Mouse (Mus musculus): Measurements from ENCODE around the gene Scrn1. TPM values are rescaled to one million over a fixed set of nuclear protein-coding genes. Genes with fewer than 3 reads are reported as not detected.

The Scrn1 gene
- total and polyA plus RNA-seq, 2 experiments = under 0.01 TPM; not detected in 1

DNA sequence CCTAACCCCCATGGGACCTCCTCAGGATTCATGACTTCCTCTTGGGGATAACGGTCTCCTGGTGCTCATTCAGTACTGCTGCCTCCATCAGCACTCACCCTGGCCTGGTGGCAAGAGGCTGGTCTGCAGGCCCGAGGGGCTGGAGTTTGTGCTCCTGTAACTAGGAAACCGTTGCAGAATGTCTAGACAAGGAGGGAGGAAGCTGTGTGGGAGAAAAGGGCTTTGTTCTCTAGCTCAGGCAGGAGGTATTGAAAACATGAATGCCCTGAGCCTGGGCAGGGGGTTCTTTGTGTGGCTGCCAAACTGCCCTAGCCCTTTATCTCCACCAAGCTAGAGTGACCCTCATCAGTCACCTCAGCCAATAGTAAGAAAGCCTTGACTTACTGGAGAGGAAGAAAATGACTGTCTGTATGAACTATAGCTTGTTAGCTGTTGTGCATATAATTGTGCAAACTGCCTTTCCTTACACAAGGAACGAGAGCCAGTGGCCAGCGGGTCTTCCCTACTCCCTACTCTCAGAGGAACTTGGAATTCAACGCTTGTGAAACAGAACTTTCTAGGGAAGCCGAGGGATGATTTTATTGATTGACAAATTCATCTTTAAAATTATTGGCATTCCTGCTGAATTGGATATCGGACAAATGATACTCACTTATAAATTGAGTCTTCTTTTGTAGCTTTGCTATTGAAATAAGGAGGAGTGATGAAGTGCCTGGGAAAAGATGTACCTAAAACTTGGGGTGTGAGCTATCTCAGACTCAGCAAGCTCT, 11.8 kb downstream of the Scrn1 start:
- no peaks in the 10 kb centered on the region for H3K79me2 ChIP-seq (ENCODE audit: control insufficient read depth, insufficient read depth, low read length)
- TF ChIP-seq CTCF (IDR thresholded peaks at IDR 0.05; ENCODE audit: low read depth, low read length) (no peak), POLR2A (IDR thresholded peaks at IDR 0.05; ENCODE audit: extremely low read depth, insufficient read depth, low read length) (no peak)
- H3K27ac ChIP-seq (replicated peaks; ENCODE audit: insufficient read depth, low read depth, low read length) = no peak overlapping the region
- H3K27me3 ChIP-seq (ENCODE audit: control insufficient read depth, insufficient read depth, low read length) = no peaks in the 10 kb centered on the region
- H3K9ac ChIP-seq (ENCODE audit: low read depth, low read length) = no peak overlapping the region
- WGBS = 81% methylated on average over 8 of the region's 8 CpGs
- H3K4me1 ChIP-seq (ENCODE audit: control insufficient read depth, insufficient read depth, low read length) = no peaks in the 10 kb centered on the region
- no peak for DNase-seq (ENCODE audit: extremely low read depth, low read depth, low spot score)
- no peak overlapping the region for H3K4me3 ChIP-seq (ENCODE audit: insufficient read depth, low read depth, low read length)
- no peaks in the 10 kb centered on the region for H3K36me3 ChIP-seq (ENCODE audit: control insufficient read depth, insufficient read depth, low read length)

DNA sequence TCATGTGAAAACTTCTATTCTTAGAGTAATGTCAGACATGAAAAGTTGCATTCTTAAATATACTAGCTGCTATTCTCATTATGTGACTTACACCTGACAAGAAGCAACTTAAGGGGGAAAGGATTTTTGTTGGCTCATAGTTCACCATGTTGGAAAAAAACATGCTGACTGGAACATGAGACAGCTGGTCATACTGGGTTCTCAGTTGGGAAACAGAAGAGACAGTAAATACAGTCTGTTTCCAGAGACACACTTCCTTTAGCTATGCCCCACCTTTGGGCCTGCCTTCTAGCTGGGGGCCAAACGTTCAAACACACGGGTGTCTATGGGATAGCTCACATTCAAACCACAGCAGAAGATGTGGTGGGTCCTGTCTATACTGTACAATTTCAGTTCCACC, 12.7 kb downstream of the Scrn1 start:
- Histone ChIP-seq H3K36me3 (ENCODE audit: control insufficient read depth, insufficient read depth, low read length) (no peaks in the 10 kb centered on the region), H3K27me3 (ENCODE audit: control insufficient read depth, insufficient read depth, low read length) (no peaks in the 10 kb centered on the region), H3K9ac (ENCODE audit: low read depth, low read length) (no peak overlapping the region), H3K4me1 (ENCODE audit: control insufficient read depth, insufficient read depth, low read length) (no peaks in the 10 kb centered on the region), H3K4me3 (ENCODE audit: insufficient read depth, low read depth, low read length) (no peak overlapping the region), H3K79me2 (ENCODE audit: control insufficient read depth, insufficient read depth, low read length) (no peaks in the 10 kb centered on the region), H3K27ac (replicated peaks; ENCODE audit: insufficient read depth, low read depth, low read length) (no peak overlapping the region)
- TF ChIP-seq CTCF (IDR thresholded peaks at IDR 0.05; ENCODE audit: low read depth, low read length) (no peak), POLR2A (IDR thresholded peaks at IDR 0.05; ENCODE audit: extremely low read depth, insufficient read depth, low read length) (no peak)
- WGBS = 81% methylated on average over 2 of the region's 2 CpGs
- no peak for DNase-seq (ENCODE audit: extremely low read depth, low read depth, low spot score)

DNA sequence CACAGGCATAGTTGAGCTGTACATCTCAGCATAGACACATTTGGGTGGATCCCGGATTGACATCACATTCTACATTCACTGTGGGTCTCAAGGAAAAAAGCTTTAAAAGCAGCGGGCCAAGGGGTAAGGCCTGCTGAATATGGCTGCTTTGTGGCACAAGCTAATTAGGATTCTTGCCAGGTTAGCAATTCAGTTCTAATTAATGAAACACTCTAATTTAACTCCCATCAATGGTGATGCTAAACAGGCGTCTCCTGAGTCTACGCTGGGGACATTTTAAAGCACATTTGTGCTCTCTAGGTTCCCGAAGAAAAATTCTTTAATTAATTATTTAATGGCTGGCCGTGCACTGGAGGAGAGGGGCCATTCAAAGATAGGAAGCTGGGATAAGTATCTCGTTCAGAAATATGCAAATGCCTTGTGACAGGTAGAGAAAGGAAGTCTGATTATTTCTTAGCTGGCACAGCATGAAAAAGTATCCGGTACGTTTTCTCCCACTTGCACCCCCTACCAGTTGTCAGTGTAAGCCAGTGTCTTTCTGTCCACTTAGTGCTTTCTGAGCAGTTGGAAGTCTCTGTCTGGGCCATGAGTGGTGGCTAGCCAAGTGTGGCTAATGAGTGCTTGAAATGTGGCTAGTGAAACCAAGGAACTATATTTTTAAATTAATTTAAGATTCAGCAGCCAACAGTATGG, 13.4 kb downstream of the Scrn1 start:
- H3K4me3 ChIP-seq (ENCODE audit: insufficient read depth, low read depth, low read length) = no peak overlapping the region
- H3K4me1 ChIP-seq (ENCODE audit: control insufficient read depth, insufficient read depth, low read length) = no peaks in the 10 kb centered on the region
- TF ChIP-seq POLR2A (IDR thresholded peaks at IDR 0.05; ENCODE audit: extremely low read depth, insufficient read depth, low read length) = no peak
- no peak for TF ChIP-seq CTCF (IDR thresholded peaks at IDR 0.05; ENCODE audit: low read depth, low read length)
- DNase-seq (ENCODE audit: extremely low read depth, low read depth, low spot score) = no peak
- H3K36me3 ChIP-seq (ENCODE audit: control insufficient read depth, insufficient read depth, low read length) = no peaks in the 10 kb centered on the region
- H3K79me2 ChIP-seq (ENCODE audit: control insufficient read depth, insufficient read depth, low read length) = no peaks in the 10 kb centered on the region
- no peak overlapping the region for H3K27ac ChIP-seq (replicated peaks; ENCODE audit: insufficient read depth, low read depth, low read length)
- WGBS = 88% methylated on average over 9 of the region's 9 CpGs
- H3K9ac ChIP-seq (ENCODE audit: low read depth, low read length) = no peak overlapping the region
- no peaks in the 10 kb centered on the region for H3K27me3 ChIP-seq (ENCODE audit: control insufficient read depth, insufficient read depth, low read length)

DNA sequence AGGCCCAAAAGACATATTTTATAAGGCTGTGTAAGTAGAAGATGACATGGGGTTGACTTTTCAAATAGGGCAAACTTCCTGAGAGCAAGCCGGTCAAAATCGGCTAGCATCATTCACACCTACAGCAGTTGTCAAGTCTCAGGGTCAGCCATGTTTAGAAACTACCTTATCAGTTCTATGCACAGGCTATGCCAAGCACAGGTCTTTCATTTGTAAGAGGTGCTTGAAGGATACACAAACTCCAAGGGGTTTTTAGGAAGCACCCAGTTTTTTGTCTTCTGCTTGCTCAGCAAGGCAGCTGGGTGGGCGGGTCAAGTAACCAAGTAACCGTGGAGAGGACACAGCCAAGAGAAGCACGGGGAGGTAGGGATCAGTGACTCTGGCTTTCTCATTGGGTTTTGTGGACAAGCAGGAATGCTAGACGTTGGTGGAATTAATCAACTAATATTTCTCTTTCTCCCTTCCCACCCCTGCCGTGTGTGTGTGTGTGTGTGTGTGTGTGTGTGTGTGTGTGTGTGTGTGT, 15.4 kb downstream of the Scrn1 start:
- H3K36me3 ChIP-seq (ENCODE audit: control insufficient read depth, insufficient read depth, low read length) = no peaks in the 10 kb centered on the region
- no peak overlapping the region for H3K9ac ChIP-seq (ENCODE audit: low read depth, low read length)
- no peak for TF ChIP-seq POLR2A (IDR thresholded peaks at IDR 0.05; ENCODE audit: extremely low read depth, insufficient read depth, low read length)
- no peak for TF ChIP-seq CTCF (IDR thresholded peaks at IDR 0.05; ENCODE audit: low read depth, low read length)
- 76% methylated on average over 7 of the region's 7 CpGs for WGBS
- H3K79me2 ChIP-seq (ENCODE audit: control insufficient read depth, insufficient read depth, low read length) = no peaks in the 10 kb centered on the region
- no peak for DNase-seq (ENCODE audit: extremely low read depth, low read depth, low spot score)
- no peak overlapping the region for H3K27ac ChIP-seq (replicated peaks; ENCODE audit: insufficient read depth, low read depth, low read length)
- no peaks in the 10 kb centered on the region for H3K4me1 ChIP-seq (ENCODE audit: control insufficient read depth, insufficient read depth, low read length)
- H3K27me3 ChIP-seq (ENCODE audit: control insufficient read depth, insufficient read depth, low read length) = no peaks in the 10 kb centered on the region
- H3K4me3 ChIP-seq (ENCODE audit: insufficient read depth, low read depth, low read length) = no peak overlapping the region

DNA sequence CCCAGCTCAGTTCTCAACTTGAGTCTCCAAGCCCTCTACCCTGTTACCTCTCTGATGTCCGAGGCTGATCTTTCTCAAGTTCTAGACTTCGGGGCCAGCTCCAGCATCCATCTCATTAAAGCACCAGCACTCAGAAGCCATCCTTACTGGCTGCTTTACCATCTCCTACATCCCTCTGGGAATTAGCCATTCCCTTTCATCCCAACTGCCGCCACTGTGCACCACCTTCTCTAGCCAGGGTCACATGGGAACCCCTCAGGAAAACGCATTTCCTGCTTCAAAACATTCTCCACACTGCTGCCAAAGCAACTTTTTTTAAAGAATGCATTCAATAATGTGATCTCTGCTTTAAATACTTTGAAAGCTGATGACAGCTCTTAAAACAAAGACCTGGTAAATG, 17.0 kb downstream of the Scrn1 start:
- Histone ChIP-seq H3K9ac (ENCODE audit: low read depth, low read length) (no peak overlapping the region), H3K4me3 (ENCODE audit: insufficient read depth, low read depth, low read length) (no peak overlapping the region), H3K36me3 (ENCODE audit: control insufficient read depth, insufficient read depth, low read length) (no peaks in the 10 kb centered on the region), H3K4me1 (ENCODE audit: control insufficient read depth, insufficient read depth, low read length) (no peaks in the 10 kb centered on the region), H3K79me2 (ENCODE audit: control insufficient read depth, insufficient read depth, low read length) (no peaks in the 10 kb centered on the region), H3K27ac (replicated peaks; ENCODE audit: insufficient read depth, low read depth, low read length) (no peak overlapping the region), H3K27me3 (ENCODE audit: control insufficient read depth, insufficient read depth, low read length) (no peaks in the 10 kb centered on the region)
- no peak for DNase-seq (ENCODE audit: extremely low read depth, low read depth, low spot score)
- 84% methylated on average over 4 of the region's 4 CpGs for WGBS
- TF ChIP-seq CTCF (IDR thresholded peaks at IDR 0.05; ENCODE audit: low read depth, low read length) (no peak), POLR2A (IDR thresholded peaks at IDR 0.05; ENCODE audit: extremely low read depth, insufficient read depth, low read length) (no peak)

Measured in liver, adult 2 months (tissue).